Mouse (Mus musculus): Measurements from ENCODE around the gene Dynlt1b. TPM values are rescaled to one million over a fixed set of nuclear protein-coding genes. Genes with fewer than 3 reads are reported as not detected.
"Not testable (repeated sequence)": the region's sequence is repeated elsewhere in the genome, so short reads cannot be mapped to it uniquely, and the experiment has no call there.

Gene Dynlt1b
- polyA plus RNA-seq, 2 experiments, result 130 to 254 TPM

GRCm38 (mm10) chr17:6426869-6427268 lies 3.0 kb upstream of the Dynlt1b start:
- H3K4me3 ChIP-seq (ENCODE audit: insufficient read depth in 1 of 2, low read depth in 2 of 2, low read length in 2 of 2); ATAC-seq (ENCODE audit: insufficient read depth); H3K27ac ChIP-seq; H3K9ac ChIP-seq (replicated peaks); H3K9me3 ChIP-seq (ENCODE audit: control insufficient read depth, low read length); H3K4me2 ChIP-seq (ENCODE audit: low read depth); DNase-seq (ENCODE audit: low read depth in 3 of 3, low spot score in 3 of 3); H3K4me1 ChIP-seq (replicated peaks; ENCODE audit: control insufficient read depth in 2 of 2, insufficient read depth in 2 of 2, low read length in 1 of 2); H3K27me3 ChIP-seq (ENCODE audit: control insufficient read depth, insufficient read depth, low read length); H3K36me3 ChIP-seq (replicated peaks; ENCODE audit: control insufficient read depth, insufficient read depth, low read depth): not testable (repeated sequence)
- 26% methylated on average over 3 of the region's 8 CpGs for WGBS (ENCODE audit: insufficient replicate concordance)

GRCm38 (mm10) chr17:6428926-6429325 lies 986 bp upstream of the Dynlt1b start:
- H3K4me3 ChIP-seq (ENCODE audit: insufficient read depth in 1 of 2, low read depth in 2 of 2, low read length in 2 of 2); ATAC-seq (ENCODE audit: insufficient read depth); H3K9ac ChIP-seq (replicated peaks); H3K27ac ChIP-seq; H3K36me3 ChIP-seq (replicated peaks; ENCODE audit: control insufficient read depth, insufficient read depth, low read depth); DNase-seq (ENCODE audit: low read depth in 3 of 3, low spot score in 3 of 3); H3K4me1 ChIP-seq (replicated peaks; ENCODE audit: control insufficient read depth in 2 of 2, insufficient read depth in 2 of 2, low read length in 1 of 2); H3K9me3 ChIP-seq (ENCODE audit: control insufficient read depth, low read length); H3K27me3 ChIP-seq (ENCODE audit: control insufficient read depth, insufficient read depth, low read length); H3K4me2 ChIP-seq (ENCODE audit: low read depth): not testable (repeated sequence)
- WGBS (ENCODE audit: insufficient replicate concordance), result 62% methylated on average over 2 of the region's 2 CpGs

GRCm38 (mm10) chr17:6430410-6431001 lies 594 bp downstream of the Dynlt1b start:
- not testable (repeated sequence) for H3K9me3 ChIP-seq (ENCODE audit: control insufficient read depth, low read length); H3K27ac ChIP-seq; DNase-seq (ENCODE audit: low read depth in 3 of 3, low spot score in 3 of 3); H3K4me1 ChIP-seq (replicated peaks; ENCODE audit: control insufficient read depth in 2 of 2, insufficient read depth in 2 of 2, low read length in 1 of 2); H3K36me3 ChIP-seq (replicated peaks; ENCODE audit: control insufficient read depth, insufficient read depth, low read depth); H3K27me3 ChIP-seq (ENCODE audit: control insufficient read depth, insufficient read depth, low read length)
- ATAC-seq (ENCODE audit: insufficient read depth), result peak; percentile 50
- peak overlapping the region; percentile 48 to 66 for H3K4me3 ChIP-seq (ENCODE audit: insufficient read depth in 1 of 2, low read depth in 2 of 2, low read length in 2 of 2)
- H3K4me2 ChIP-seq (ENCODE audit: low read depth), result peak overlapping the region; percentile 67
- H3K9ac ChIP-seq (replicated peaks), result peak overlapping the region; percentile 57
- WGBS (ENCODE audit: insufficient replicate concordance), result 7% methylated on average over 7 of the region's 9 CpGs

GRCm38 (mm10) chr17:6432456-6432855 lies 2.5 kb downstream of the Dynlt1b start:
- not testable (repeated sequence) for H3K27me3 ChIP-seq (ENCODE audit: control insufficient read depth, insufficient read depth, low read length); H3K4me2 ChIP-seq (ENCODE audit: low read depth); H3K36me3 ChIP-seq (replicated peaks; ENCODE audit: control insufficient read depth, insufficient read depth, low read depth); H3K27ac ChIP-seq; H3K4me1 ChIP-seq (replicated peaks; ENCODE audit: control insufficient read depth in 2 of 2, insufficient read depth in 2 of 2, low read length in 1 of 2); H3K9ac ChIP-seq (replicated peaks); ATAC-seq (ENCODE audit: insufficient read depth); H3K4me3 ChIP-seq (ENCODE audit: insufficient read depth in 1 of 2, low read depth in 2 of 2, low read length in 2 of 2); DNase-seq (ENCODE audit: low read depth in 3 of 3, low spot score in 3 of 3); H3K9me3 ChIP-seq (ENCODE audit: control insufficient read depth, low read length)
- WGBS (ENCODE audit: insufficient replicate concordance), result 77% methylated on average over 3 of the region's 4 CpGs

- not testable (repeated sequence) for H3K9me3 ChIP-seq (ENCODE audit: control insufficient read depth, low read length); H3K4me1 ChIP-seq (replicated peaks; ENCODE audit: control insufficient read depth in 2 of 2, insufficient read depth in 2 of 2, low read length in 1 of 2); H3K27me3 ChIP-seq (ENCODE audit: control insufficient read depth, insufficient read depth, low read length); H3K36me3 ChIP-seq (replicated peaks; ENCODE audit: control insufficient read depth, insufficient read depth, low read depth); H3K4me2 ChIP-seq (ENCODE audit: low read depth); DNase-seq (ENCODE audit: low read depth in 3 of 3, low spot score in 3 of 3); H3K27ac ChIP-seq; H3K9ac ChIP-seq (replicated peaks); H3K4me3 ChIP-seq (ENCODE audit: insufficient read depth in 1 of 2, low read depth in 2 of 2, low read length in 2 of 2); ATAC-seq (ENCODE audit: insufficient read depth)
- 69% methylated on average over 3 of the region's 3 CpGs for whole genome bisulfite sequencing (ENCODE audit: insufficient replicate concordance)
Observed at GRCm38 (mm10) chr17:6433691-6434090, 3.8 kb downstream of the Dynlt1b start.

- not testable (repeated sequence) for H3K9me3 ChIP-seq (ENCODE audit: control insufficient read depth, low read length); H3K4me3 ChIP-seq (ENCODE audit: insufficient read depth in 1 of 2, low read depth in 2 of 2, low read length in 2 of 2); H3K9ac ChIP-seq (replicated peaks); ATAC-seq (ENCODE audit: insufficient read depth); H3K4me1 ChIP-seq (replicated peaks; ENCODE audit: control insufficient read depth in 2 of 2, insufficient read depth in 2 of 2, low read length in 1 of 2); DNase-seq (ENCODE audit: low read depth in 3 of 3, low spot score in 3 of 3); H3K4me2 ChIP-seq (ENCODE audit: low read depth); H3K27ac ChIP-seq; H3K27me3 ChIP-seq (ENCODE audit: control insufficient read depth, insufficient read depth, low read length); H3K36me3 ChIP-seq (replicated peaks; ENCODE audit: control insufficient read depth, insufficient read depth, low read depth)
- 79% methylated on average over 6 of the region's 6 CpGs for WGBS (ENCODE audit: insufficient replicate concordance)
Observed at GRCm38 (mm10) chr17:6438080-6438479, 8.2 kb downstream of the Dynlt1b start.

- not testable (repeated sequence) for ATAC-seq (ENCODE audit: insufficient read depth); H3K4me1 ChIP-seq (replicated peaks; ENCODE audit: control insufficient read depth in 2 of 2, insufficient read depth in 2 of 2, low read length in 1 of 2); H3K36me3 ChIP-seq (replicated peaks; ENCODE audit: control insufficient read depth, insufficient read depth, low read depth); DNase-seq (ENCODE audit: low read depth in 3 of 3, low spot score in 3 of 3); H3K9me3 ChIP-seq (ENCODE audit: control insufficient read depth, low read length); H3K27ac ChIP-seq; H3K27me3 ChIP-seq (ENCODE audit: control insufficient read depth, insufficient read depth, low read length); H3K4me2 ChIP-seq (ENCODE audit: low read depth); H3K4me3 ChIP-seq (ENCODE audit: insufficient read depth in 1 of 2, low read depth in 2 of 2, low read length in 2 of 2); H3K9ac ChIP-seq (replicated peaks)
- 77% methylated on average over 9 of the region's 13 CpGs for WGBS (ENCODE audit: insufficient replicate concordance)
Observed at GRCm38 (mm10) chr17:6439913-6440312, 10.0 kb downstream of the Dynlt1b start.

GRCm38 (mm10) chr17:6440493-6441077 lies 10.7 kb downstream of the Dynlt1b start:
- 80% methylated on average over 13 of the region's 13 CpGs for WGBS (ENCODE audit: insufficient replicate concordance)
- not testable (repeated sequence) for DNase-seq (ENCODE audit: low read depth in 3 of 3, low spot score in 3 of 3); H3K9me3 ChIP-seq (ENCODE audit: control insufficient read depth, low read length); H3K4me2 ChIP-seq (ENCODE audit: low read depth); H3K9ac ChIP-seq (replicated peaks); H3K27ac ChIP-seq; H3K4me3 ChIP-seq (ENCODE audit: insufficient read depth in 1 of 2, low read depth in 2 of 2, low read length in 2 of 2); ATAC-seq (ENCODE audit: insufficient read depth); H3K36me3 ChIP-seq (replicated peaks; ENCODE audit: control insufficient read depth, insufficient read depth, low read depth); H3K27me3 ChIP-seq (ENCODE audit: control insufficient read depth, insufficient read depth, low read length); H3K4me1 ChIP-seq (replicated peaks; ENCODE audit: control insufficient read depth in 2 of 2, insufficient read depth in 2 of 2, low read length in 1 of 2)

All from liver, embryonic 14.5 days (tissue).